21 mouse cellular contexts compared by ENCODE assay signal in genomic region chr12:8868690-8869089, GRCm38 (mm10). TPM values are rescaled to one million over a fixed set of nuclear protein-coding genes. Genes with fewer than 3 reads are reported as not detected.
DNase-seq lines count a peak whose midpoint lies in the region; ATAC-seq and TF ChIP-seq lines count a peak whose summit lies in the region.
"Had no signal": no experiment of that assay in that cellular context is flagged by ENCODE, and none has a peak within 500 bp of the region (broad histone marks: within the 10 kb centered on the region; RNA-seq: fewer than 3 reads in every experiment).

No protein-coding gene starts in this region.

- TF ChIP-seq POLR2A in ES-Bruce4 (IDR thresholded peaks at IDR 0.05; ENCODE audit: insufficient read depth, low read length): no peak

- H3K27ac ChIP-seq in ES-Bruce4 (ENCODE audit: insufficient read depth, low read length): peak overlapping the region; percentile 65
- no peak overlapping the region for H3K27ac ChIP-seq in liver, embryonic 11.5 days (ENCODE audit: low read depth, low read length)
- no peak overlapping the region for H3K27ac ChIP-seq in hindbrain, embryonic 12.5 days
- H3K27ac ChIP-seq: embryonic facial prominence, embryonic 15.5 days; forebrain, embryonic 10.5 days; heart, embryonic 10.5 days; hindbrain, embryonic 13.5 days; hindbrain, postnatal 0 days had no signal

- peak; percentile 67 for DNase-seq in adrenal gland, adult 2 months
- peak; percentile 37 for DNase-seq in adrenal gland, postnatal 25 days
- DNase-seq in liver, embryonic 11.5 days (ENCODE audit: low spot score): no peak
- DNase-seq in gastrocnemius, postnatal 25 days: no peak
- DNase-seq: cerebellum, adult 2 months; cerebellum, postnatal 10 days; heart, adult 18-20 months; heart, postnatal 10 days; heart, postnatal 4 days; kidney, adult 18-20 months had no signal

- H3K4me2 ChIP-seq in liver, embryonic 11.5 days: no peak overlapping the region
- no peak overlapping the region for H3K4me2 ChIP-seq in hindbrain, embryonic 12.5 days (replicated peaks)
- H3K4me2 ChIP-seq: embryonic facial prominence, embryonic 15.5 days; hindbrain, embryonic 13.5 days had no signal

- H3K4me1 ChIP-seq in E14TG2a.4 (replicated peaks; ENCODE audit: low read depth, low read length): peaks cover 53% of the 10 kb centered on the region
- H3K4me1 ChIP-seq in ES-Bruce4 (ENCODE audit: control insufficient read depth, insufficient read depth, low read length): peaks cover 3% of the 10 kb centered on the region
- no peaks in the 10 kb centered on the region for H3K4me1 ChIP-seq in liver, embryonic 11.5 days (replicated peaks; ENCODE audit: control insufficient read depth, insufficient read depth, low read length)
- no peaks in the 10 kb centered on the region for H3K4me1 ChIP-seq in hindbrain, embryonic 12.5 days
- H3K4me1 ChIP-seq: embryonic facial prominence, embryonic 15.5 days; hindbrain, embryonic 13.5 days had no signal

- H3K27me3 ChIP-seq in E14TG2a.4 (ENCODE audit: insufficient read depth, low read length) (peaks cover 19% of the 10 kb centered on the region), ES-Bruce4 (ENCODE audit: control insufficient read depth, insufficient read depth, low read length, poor library complexity, severe bottlenecking) (no peaks in the 10 kb centered on the region)
- H3K27me3 ChIP-seq in liver, embryonic 11.5 days (replicated peaks; ENCODE audit: control insufficient read depth, insufficient read depth, low read length): peaks cover 3% of the 10 kb centered on the region; the same call in 1 of the 2 replicates
- H3K27me3 ChIP-seq in hindbrain, embryonic 12.5 days: no peaks in the 10 kb centered on the region
- H3K27me3 ChIP-seq: embryonic facial prominence, embryonic 15.5 days; hindbrain, embryonic 13.5 days; Patski had no signal

- TF ChIP-seq CTCF in E14TG2a.4 (conservative IDR thresholded peaks at IDR 0.05; ENCODE audit: low read length): no peak
- no peak for TF ChIP-seq CTCF in ES-Bruce4 (IDR thresholded peaks at IDR 0.05; ENCODE audit: low read depth, low read length)

- H3K36me3 ChIP-seq in E14TG2a.4 (ENCODE audit: insufficient read depth, low read length) (no peaks in the 10 kb centered on the region), ES-Bruce4 (ENCODE audit: control insufficient read depth, insufficient read depth, low read length, poor library complexity, severe bottlenecking) (no peaks in the 10 kb centered on the region)
- H3K36me3 ChIP-seq in liver, embryonic 11.5 days (ENCODE audit: control insufficient read depth, insufficient read depth, low read length): no peaks in the 10 kb centered on the region
- no peaks in the 10 kb centered on the region for H3K36me3 ChIP-seq in hindbrain, embryonic 12.5 days
- H3K36me3 ChIP-seq: embryonic facial prominence, embryonic 15.5 days; forebrain, embryonic 10.5 days; heart, embryonic 10.5 days; hindbrain, embryonic 13.5 days had no signal

- no peak overlapping the region for H3K9ac ChIP-seq in ES-Bruce4 (ENCODE audit: low read depth, poor library complexity, severe bottlenecking)
- no peak overlapping the region for H3K9ac ChIP-seq in liver, embryonic 11.5 days (ENCODE audit: low read depth, low read length)
- no peak overlapping the region for H3K9ac ChIP-seq in hindbrain, embryonic 12.5 days
- H3K9ac ChIP-seq: embryonic facial prominence, embryonic 15.5 days; hindbrain, embryonic 13.5 days had no signal

- H3K4me3 ChIP-seq in E14TG2a.4 (replicated peaks; ENCODE audit: low read length) (0 out of 2 replicates have a peak overlapping the region, but pooled peaks have one; percentile 2), ES-Bruce4 (ENCODE audit: low read depth, low read length) (no peak overlapping the region)
- no peak overlapping the region for H3K4me3 ChIP-seq in liver, embryonic 11.5 days (ENCODE audit: low read depth, low read length)
- no peak overlapping the region for H3K4me3 ChIP-seq in hindbrain, embryonic 12.5 days
- H3K4me3 ChIP-seq: embryonic facial prominence, embryonic 15.5 days; erythroblast, embryonic 14.5 days; forebrain, embryonic 10.5 days; heart, embryonic 10.5 days; hindbrain, embryonic 13.5 days had no signal

- WGBS in liver, embryonic 11.5 days: 54% methylated on average over 6 of the region's 6 CpGs
- WGBS in hindbrain, embryonic 12.5 days: 69% methylated on average over 6 of the region's 6 CpGs

- no peaks in the 10 kb centered on the region for H3K9me3 ChIP-seq in E14TG2a.4 (ENCODE audit: low read length)
- H3K9me3 ChIP-seq in ES-Bruce4 (replicated peaks; ENCODE audit: control insufficient read depth, insufficient read depth, low read length, poor library complexity, severe bottlenecking): no peaks in the 10 kb centered on the region
- no peaks in the 10 kb centered on the region for H3K9me3 ChIP-seq in liver, embryonic 11.5 days (ENCODE audit: control insufficient read depth, low read length)
- H3K9me3 ChIP-seq in hindbrain, embryonic 12.5 days (replicated peaks): no peaks in the 10 kb centered on the region
- H3K9me3 ChIP-seq: embryonic facial prominence, embryonic 15.5 days; forebrain, embryonic 10.5 days; heart, embryonic 10.5 days; hindbrain, embryonic 13.5 days had no signal

- peak; percentile 95 for TF ChIP-seq EP300 in ES-Bruce4 (IDR thresholded peaks at IDR 0.05; ENCODE audit: insufficient read depth, low read depth, low read length)

- no peak for ATAC-seq in liver, embryonic 11.5 days (replicated peaks; ENCODE audit: low FRiP score)
- ATAC-seq in hindbrain, embryonic 12.5 days (ENCODE audit: low FRiP score): no peak
- ATAC-seq: forebrain, embryonic 14.5 days; hindbrain, postnatal 0 days; Patski had no signal

RNA-seq across cellular contexts. Expression of gene Laptm4a, which starts 52.8 kb away (rescaled TPM):
- 347 and 371 TPM in 2 replicates for polyA plus RNA-seq in ES-Bruce4 (2011; ENCODE audit: insufficient read depth, insufficient read length, low read depth, missing spikeins)
- total RNA-seq in adrenal gland, adult 2 months (2021): 100 to 1,000 TPM; 500 to 622 TPM
- polyA plus RNA-seq in adrenal gland, adult 2 months (2012; rRNA removed): 243 and 281 TPM in 2 replicates
- total RNA-seq in adrenal gland, postnatal 25 days (2021): 421 and 503 TPM in 2 replicates
- 128 and 129 TPM in 2 replicates for polyA plus RNA-seq in liver, embryonic 11.5 days (2014; fragmentation: Nextera tagmentation; extraction: Ambion mirVana)
- total RNA-seq in gastrocnemius, postnatal 25 days (2021): 100 to 1,000 TPM; 222 to 266 TPM
- polyA plus RNA-seq in hindbrain, embryonic 12.5 days (2016; fragmentation: Nextera tagmentation; extraction: Ambion mirVana): 222 and 249 TPM in 2 replicates

Comparison
In these comparisons a context has a peak if more than half of its experiments do, and no peak if none do; other contexts are left out.
1. DNase-seq: peak in adrenal gland, adult 2 months (single experiment) and adrenal gland, postnatal 25 days (single experiment); none in liver, embryonic 11.5 days (single experiment) and gastrocnemius, postnatal 25 days (single experiment).